In the genomic region with DNA sequence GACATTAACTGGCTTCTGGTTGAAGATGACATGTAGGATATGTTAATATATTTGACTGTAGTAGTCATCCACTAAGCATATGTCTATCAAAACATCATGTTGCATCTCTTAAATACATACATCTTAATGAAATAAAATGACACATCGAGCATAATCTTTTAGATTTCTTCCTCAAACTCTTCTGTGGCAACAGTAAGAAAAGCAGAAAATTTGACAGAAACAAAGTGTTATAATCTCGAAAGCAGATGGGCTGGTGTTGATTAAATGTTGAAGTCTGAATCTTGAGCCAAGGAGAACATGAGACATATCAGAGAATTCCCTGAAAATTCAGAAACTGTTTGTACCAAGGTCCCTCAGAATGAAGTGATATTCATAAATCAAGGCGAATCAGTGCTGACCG, we compare ENCODE assay signal across 28 mouse cellular contexts.
"Had no signal": no experiment of that assay in that cellular context is flagged by ENCODE, and none has a peak within 500 bp of the region (broad histone marks: within the 10 kb centered on the region; RNA-seq: fewer than 3 reads in every experiment).

No protein-coding gene starts in this region.

- H3K27me3 ChIP-seq: heart, embryonic 13.5 days; heart, embryonic 15.5 days; hindbrain, embryonic 12.5 days; intestine, embryonic 15.5 days; limb, embryonic 12.5 days; liver, embryonic 13.5 days had no signal

- H3K4me1 ChIP-seq: heart, embryonic 13.5 days; heart, embryonic 15.5 days; hindbrain, embryonic 12.5 days; intestine, embryonic 15.5 days; limb, embryonic 10.5 days; limb, embryonic 12.5 days; liver, embryonic 13.5 days had no signal

- DNase-seq: gastrocnemius, adult 2 months; gastrocnemius, postnatal 10 days; gastrocnemius, postnatal 25 days; heart, adult 18-20 months; heart, postnatal 14 days; heart, postnatal 4 days; kidney, adult 18-20 months; kidney, adult 8-10 months; kidney, postnatal 10 days; kidney, postnatal 25 days; kidney, postnatal 4 days; liver; liver, embryonic 13.5 days had no signal

- H3K27ac ChIP-seq: gastrocnemius, adult 2 months; heart, embryonic 13.5 days; heart, embryonic 15.5 days; hindbrain, embryonic 10.5 days; hindbrain, embryonic 12.5 days; hindbrain, embryonic 14.5 days; intestine, embryonic 15.5 days; left cerebral cortex, adult 2 months; limb, embryonic 10.5 days; limb, embryonic 12.5 days; liver, embryonic 13.5 days had no signal

- H3K4me2 ChIP-seq: heart, embryonic 11.5 days; heart, embryonic 13.5 days; heart, embryonic 15.5 days; hindbrain, embryonic 12.5 days; hindbrain, embryonic 14.5 days; intestine, embryonic 15.5 days; limb, embryonic 12.5 days; liver, embryonic 11.5 days; liver, embryonic 13.5 days had no signal

- H3K36me3 ChIP-seq: heart, embryonic 13.5 days; heart, embryonic 15.5 days; hindbrain, embryonic 10.5 days; hindbrain, embryonic 12.5 days; intestine, embryonic 15.5 days; limb, embryonic 10.5 days; limb, embryonic 12.5 days; liver, embryonic 13.5 days had no signal

- H3K4me3 ChIP-seq: gastrocnemius, adult 2 months; heart, embryonic 13.5 days; heart, embryonic 15.5 days; hindbrain, embryonic 10.5 days; hindbrain, embryonic 12.5 days; intestine, embryonic 15.5 days; layer of hippocampus, adult 2 months; left cerebral cortex, adult 2 months; limb, embryonic 10.5 days; limb, embryonic 12.5 days; liver, embryonic 13.5 days had no signal

- ATAC-seq: hindbrain, embryonic 16.5 days; inflammation-experienced regulatory T-cells, adult 6 months; intestine, embryonic 15.5 days; intestine, postnatal 0 days had no signal

- H3K9me3 ChIP-seq: heart, embryonic 13.5 days; heart, embryonic 15.5 days; hindbrain, embryonic 10.5 days; hindbrain, embryonic 12.5 days; intestine, embryonic 15.5 days; limb, embryonic 10.5 days; limb, embryonic 12.5 days had no signal

- H3K9ac ChIP-seq: heart, embryonic 13.5 days; heart, embryonic 15.5 days; hindbrain, embryonic 12.5 days; hindbrain, embryonic 14.5 days; intestine, embryonic 15.5 days; limb, embryonic 12.5 days; liver, embryonic 13.5 days had no signal
